Mouse (Mus musculus): ENCODE data around the gene Prss45.

DNA sequence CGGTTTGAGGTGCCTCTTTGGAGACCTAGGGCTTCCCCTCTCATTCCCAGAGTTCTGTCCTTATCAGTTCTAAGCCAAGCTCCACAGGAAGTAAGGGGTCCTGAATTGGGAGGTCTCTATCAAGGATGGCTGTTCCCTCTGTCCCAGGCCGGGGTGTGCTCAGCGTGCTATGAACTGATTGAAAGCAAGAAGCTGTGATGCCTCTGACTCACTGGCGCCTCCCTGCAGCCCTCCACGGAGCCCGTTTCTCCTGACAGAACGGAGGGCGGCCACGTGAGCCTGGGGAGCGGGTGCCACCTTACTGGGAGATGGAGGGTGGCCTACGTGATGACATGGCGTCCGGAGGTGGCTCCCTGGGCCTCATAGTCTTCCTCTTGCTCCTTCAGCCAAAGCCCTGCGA lies 36.5 kb upstream of the Prss45 start, which contains the start of gene Prss42:
- TF ChIP-seq EP300 (IDR thresholded peaks at IDR 0.05) (no peak), CTCF (IDR thresholded peaks at IDR 0.05) (no peak)
